8 mouse cellular contexts compared by ENCODE assay signal in genomic region chr1:52008947-52009346, GRCm38 (mm10). TPM values are rescaled to one million over a fixed set of nuclear protein-coding genes. Genes with fewer than 3 reads are reported as not detected.
DNase-seq lines count a peak whose midpoint lies in the region; ATAC-seq and TF ChIP-seq lines count a peak whose summit lies in the region.

No protein-coding gene starts in this region.

- H3K9me3 ChIP-seq in forebrain, embryonic 13.5 days (replicated peaks): no peaks in the 10 kb centered on the region
- no peaks in the 10 kb centered on the region for H3K9me3 ChIP-seq in liver, embryonic 13.5 days (replicated peaks)
- H3K9me3 ChIP-seq in stomach, embryonic 15.5 days: no peaks in the 10 kb centered on the region

- H3K27me3 ChIP-seq in testis, adult 2 months (ENCODE audit: control insufficient read depth, insufficient read depth, low read length): no peaks in the 10 kb centered on the region
- no peaks in the 10 kb centered on the region for H3K27me3 ChIP-seq in forebrain, embryonic 13.5 days
- no peaks in the 10 kb centered on the region for H3K27me3 ChIP-seq in liver, embryonic 13.5 days
- no peaks in the 10 kb centered on the region for H3K27me3 ChIP-seq in stomach, embryonic 15.5 days (replicated peaks)

- H3K4me3 ChIP-seq in testis, adult 2 months (ENCODE audit: control insufficient read depth, low read depth, low read length): peak overlapping the region; percentile 87
- peak overlapping the region; percentile 31 for H3K4me3 ChIP-seq in forebrain, embryonic 13.5 days
- H3K4me3 ChIP-seq in liver, embryonic 13.5 days (replicated peaks): peak overlapping the region; percentile 35
- H3K4me3 ChIP-seq in stomach, embryonic 15.5 days (replicated peaks): peak overlapping the region; percentile 30

- 3% methylated on average over 12 of the region's 12 CpGs for WGBS in forebrain, embryonic 13.5 days
- WGBS in liver, embryonic 13.5 days (ENCODE audit: insufficient replicate concordance): 3% methylated on average over 12 of the region's 12 CpGs
- WGBS in stomach, embryonic 15.5 days: 8% methylated on average over 12 of the region's 12 CpGs

- DNase-seq in testis, postnatal 10 days (ENCODE audit: low spot score): no peak
- DNase-seq in liver, embryonic 13.5 days: no peak
- DNase-seq in urinary bladder, postnatal 4 days (ENCODE audit: low spot score in 2 of 2): no peak
- no peak for DNase-seq in frontal cortex, postnatal 25 days (ENCODE audit: low spot score in 2 of 2)
- DNase-seq in adrenal gland, postnatal 10 days: no peak

- H3K36me3 ChIP-seq in testis, adult 2 months (ENCODE audit: control insufficient read depth, insufficient read depth, low read length): no peaks in the 10 kb centered on the region
- no peaks in the 10 kb centered on the region for H3K36me3 ChIP-seq in forebrain, embryonic 13.5 days (ENCODE audit: poor library complexity, severe bottlenecking)
- H3K36me3 ChIP-seq in liver, embryonic 13.5 days: no peaks in the 10 kb centered on the region
- H3K36me3 ChIP-seq in stomach, embryonic 15.5 days: no peaks in the 10 kb centered on the region

- 0 out of 2 replicates have a peak, but pooled peaks have one; percentile 21 for ATAC-seq in forebrain, embryonic 13.5 days
- no peak for ATAC-seq in liver, embryonic 13.5 days (ENCODE audit: low read depth)
- no peak for ATAC-seq in stomach, embryonic 15.5 days (ENCODE audit: insufficient read depth, low FRiP score, low read depth)

- peaks cover 4% of the 10 kb centered on the region for H3K4me1 ChIP-seq in testis, adult 2 months (ENCODE audit: control insufficient read depth, insufficient read depth, low read length)
- peaks cover 11% of the 10 kb centered on the region for H3K4me1 ChIP-seq in forebrain, embryonic 13.5 days
- 0 out of 2 replicates have a peak, but pooled peaks cover 4% of the 10 kb centered on the region for H3K4me1 ChIP-seq in liver, embryonic 13.5 days (replicated peaks)
- no peaks in the 10 kb centered on the region for H3K4me1 ChIP-seq in stomach, embryonic 15.5 days

- no peak for TF ChIP-seq CTCF in testis, adult 2 months (IDR thresholded peaks at IDR 0.05; ENCODE audit: control insufficient read depth, insufficient read depth, insufficient replicate concordance, low read depth, low read length)

- H3K27ac ChIP-seq in testis, adult 2 months (ENCODE audit: control insufficient read depth, insufficient read depth, low read depth, low read length): no peak overlapping the region
- H3K27ac ChIP-seq in forebrain, embryonic 13.5 days: no peak overlapping the region
- H3K27ac ChIP-seq in liver, embryonic 13.5 days: no peak overlapping the region
- no peak overlapping the region for H3K27ac ChIP-seq in stomach, embryonic 15.5 days

- no peak for TF ChIP-seq POLR2A in testis, adult 2 months (IDR thresholded peaks at IDR 0.05; ENCODE audit: control insufficient read depth, low read depth, low read length)

- 0 out of 2 replicates have a peak overlapping the region, but pooled peaks have one; percentile 3 for H3K9ac ChIP-seq in forebrain, embryonic 13.5 days
- no peak overlapping the region for H3K9ac ChIP-seq in liver, embryonic 13.5 days
- no peak overlapping the region for H3K9ac ChIP-seq in stomach, embryonic 15.5 days

- peak overlapping the region; percentile 59 for H3K4me2 ChIP-seq in forebrain, embryonic 13.5 days
- H3K4me2 ChIP-seq in liver, embryonic 13.5 days: peak overlapping the region; percentile 44
- H3K4me2 ChIP-seq in stomach, embryonic 15.5 days: peak overlapping the region; percentile 57

RNA-seq across cellular contexts. Expression of gene Stat4, which starts 22.0 kb away (rescaled TPM):
- polyA plus RNA-seq in testis, adult 2 months (2012; rRNA removed): 171 and 193 TPM in 2 replicates
- polyA plus RNA-seq in forebrain, embryonic 13.5 days (2015; fragmentation: Nextera tagmentation; extraction: Ambion mirVana): 2.9 and 4.6 TPM in 2 replicates
- polyA plus RNA-seq in liver, embryonic 13.5 days (2015; fragmentation: Nextera tagmentation; extraction: Ambion mirVana): 1.3 and 1.5 TPM in 2 replicates
- 2.5 and 2.6 TPM in 2 replicates for polyA plus RNA-seq in stomach, embryonic 15.5 days (2015; fragmentation: Nextera tagmentation; extraction: Ambion mirVana)
- total RNA-seq in adrenal gland, postnatal 10 days (2021): 1 to 10 TPM; 1.7 to 2.1 TPM

Comparison
In these comparisons a context has a peak if more than half of its experiments do, and no peak if none do; other contexts are left out.
1. H3K4me3 ChIP-seq: peak in every context shown above with its lines; median percentile 87 in testis, adult 2 months; 35 in liver, embryonic 13.5 days; 31 in forebrain, embryonic 13.5 days; 30 in stomach, embryonic 15.5 days.
2. RNA of gene Stat4, which starts 22.0 kb away (polyA plus RNA-seq): 171 to 193 TPM in testis, adult 2 months; 2.9 to 4.6 TPM in forebrain, embryonic 13.5 days, 2.5 to 2.6 TPM in stomach, embryonic 15.5 days and 1.3 to 1.5 TPM in liver, embryonic 13.5 days; every median in the first group is over 10 times any median in the second.
3. Peak in every context shown above with its lines, with median percentiles within 50 percentile points of each other: H3K4me2 ChIP-seq.